Mouse (Mus musculus) kidney, postnatal 0 days (tissue): ENCODE data around the gene Cyfip2. TPM values are rescaled to one million over a fixed set of nuclear protein-coding genes. Genes with fewer than 3 reads are reported as not detected.

Experiments
- ATAC-seq: fragments of 200-750 bp; cut with Nextera tagmentation; replicated peaks from 2 replicates; pipeline ENCODE4 v1.8.0; 2017; ENCODE audit warnings: low read depth, moderate number of reproducible peaks, moderate TSS enrichment, moderate library complexity; ENCODE audit not compliant: low FRiP score
- DNase-seq: peaks from one replicate; pipeline ENCODE4 v3.0.0-alpha.2; 2016; ENCODE audit warnings: low spot score
- H3K27ac ChIP-seq: fragments of 300-500 bp; sonication (generic); 2 replicates; pipeline ENCODE4 v1.5.1; 2014; ENCODE audit warnings: mild to moderate bottlenecking
- H3K27me3 ChIP-seq: fragments of 300-500 bp; sonication (generic); 2 replicates; pipeline ENCODE4 v1.6.1; 2014; ENCODE audit warnings: low read length, mixed read lengths; ENCODE audit not compliant: insufficient read depth
- H3K36me3 ChIP-seq: fragments of 300-500 bp; sonication (generic); 2 replicates; pipeline ENCODE4 v1.6.1; 2014; ENCODE audit warnings: low read length, mixed read lengths; ENCODE audit not compliant: insufficient read depth
- H3K4me1 ChIP-seq: fragments of 300-500 bp; sonication (generic); replicated peaks from 2 replicates; pipeline ENCODE4 v1.6.1; 2014; ENCODE audit warnings: antibody characterized with exemption, low read length, mixed read lengths; ENCODE audit not compliant: insufficient read depth
- H3K4me2 ChIP-seq: fragments of 300-500 bp; sonication (generic); 2 replicates; pipeline ENCODE4 v1.6.1; 2014; ENCODE audit warnings: mild to moderate bottlenecking, low read length, moderate library complexity, mixed read lengths
- H3K4me3 ChIP-seq: fragments of 300-500 bp; sonication (generic); replicated peaks from 2 replicates; pipeline ENCODE4 v1.5.1; 2014; ENCODE audit warnings: low read depth, low read length
- H3K9ac ChIP-seq: fragments of 300-500 bp; sonication (generic); 2 replicates; pipeline ENCODE4 v1.6.1; 2014; ENCODE audit warnings: low read depth, low read length
- H3K9me3 ChIP-seq: fragments of 300-500 bp; sonication (generic); replicated peaks from 2 replicates; pipeline ENCODE4 v1.6.1; 2016; ENCODE audit warnings: low read length, inconsistent platforms, mixed read lengths
- CTCF ChIP-seq: IDR thresholded peaks from 2 replicates; pipeline ENCODE4 v1.5.1; 2016; ENCODE audit warnings: antibody characterized with exemption, low read depth, mild to moderate bottlenecking, moderate library complexity
- WGBS: fragments of 180-500 bp; shearing (Covaris S2); extraction: QIAGEN DNeasy Blood & Tissue Kit; methylation state at CpG from one replicate; pipeline ENCODE4 v1.1.7; 2014; 5-methylcytosine and 5-hydroxymethylcytosine counted together
- polyA plus RNA-seq: library from polyadenylated mRNA; unstranded; fragments of >200 nt; fragmentation: Nextera tagmentation; extraction: Ambion mirVana; gene quantifications from 2 replicates; pipeline ENCODE4 v1.2.1, GENCODE M21; 2015

The Cyfip2 gene
- polyA plus RNA-seq, 1 experiment from 2014 or later, result 17.4 TPM

- 67% methylated on average over 5 of the region's 5 CpGs for WGBS
- H3K9ac ChIP-seq, result no peak overlapping the region
- DNase-seq (no peak), ATAC-seq (peak; percentile 57; the same call in 1 of the 2 replicates)
- no peak overlapping the region for H3K4me2 ChIP-seq
- no peaks in the 10 kb centered on the region for H3K9me3 ChIP-seq
- TF ChIP-seq CTCF, result no peak
- H3K4me1 ChIP-seq, result peaks cover 11% of the 10 kb centered on the region
- H3K27ac ChIP-seq, result peak overlapping the region; percentile 64
- no peak overlapping the region for H3K4me3 ChIP-seq
- no peaks in the 10 kb centered on the region for H3K27me3 ChIP-seq
- no peaks in the 10 kb centered on the region for H3K36me3 ChIP-seq
Observed at GRCm38 (mm10) chr11:46293491-46293890, 19.2 kb downstream of the Cyfip2 start.

- Histone ChIP-seq H3K4me2 (no peak overlapping the region), H3K9me3 (no peaks in the 10 kb centered on the region), H3K27ac (no peak overlapping the region), H3K4me1 (peaks cover 9% of the 10 kb centered on the region), H3K9ac (no peak overlapping the region), H3K4me3 (no peak overlapping the region), H3K36me3 (no peaks in the 10 kb centered on the region), H3K27me3 (no peaks in the 10 kb centered on the region)
- 18% methylated on average over 10 of the region's 10 CpGs for WGBS
- peak; percentile 45; the same call in 1 of the 2 replicates for TF ChIP-seq CTCF
- DNase-seq, result peak; percentile 37
- ATAC-seq, result peak; percentile 61; the same call in 1 of the 2 replicates
Observed at GRCm38 (mm10) chr11:46290988-46291405, 21.7 kb downstream of the Cyfip2 start.

- TF ChIP-seq CTCF, result no peak
- H3K27me3 ChIP-seq, result no peaks in the 10 kb centered on the region
- H3K4me1 ChIP-seq, result peaks cover 9% of the 10 kb centered on the region
- ATAC-seq (no peak), DNase-seq (no peak)
- no peak overlapping the region for H3K9ac ChIP-seq
- H3K4me2 ChIP-seq, result no peak overlapping the region
- H3K27ac ChIP-seq, result 0 out of 2 replicates have a peak overlapping the region, but pooled peaks have one; percentile 36
- 49% methylated on average over 9 of the region's 9 CpGs for WGBS
- no peak overlapping the region for H3K4me3 ChIP-seq
- H3K36me3 ChIP-seq, result no peaks in the 10 kb centered on the region
- H3K9me3 ChIP-seq, result no peaks in the 10 kb centered on the region
Observed at GRCm38 (mm10) chr11:46289561-46289960, 23.1 kb downstream of the Cyfip2 start.

GRCm38 (mm10) chr11:46289022-46289421 lies 23.6 kb downstream of the Cyfip2 start:
- ATAC-seq, result no peak

GRCm38 (mm10) chr11:46288091-46288490 lies 24.6 kb downstream of the Cyfip2 start:
- H3K36me3 ChIP-seq, result no peaks in the 10 kb centered on the region
- H3K27me3 ChIP-seq, result no peaks in the 10 kb centered on the region
- no peak overlapping the region for H3K4me2 ChIP-seq
- H3K27ac ChIP-seq, result no peak overlapping the region
- TF ChIP-seq CTCF, result no peak
- peaks cover 9% of the 10 kb centered on the region for H3K4me1 ChIP-seq
- no peak for DNase-seq
- no peak overlapping the region for H3K4me3 ChIP-seq
- H3K9ac ChIP-seq, result no peak overlapping the region
- no peak for ATAC-seq
- 43% methylated on average over 5 of the region's 5 CpGs for WGBS
- no peaks in the 10 kb centered on the region for H3K9me3 ChIP-seq

More at GRCm38 (mm10) chr11:46289022-46289421, 23.6 kb downstream of the Cyfip2 start:
- no peaks in the 10 kb centered on the region for H3K9me3 ChIP-seq
- H3K27ac ChIP-seq, result peak overlapping the region; percentile 36; the same call in 1 of the 2 replicates
- H3K27me3 ChIP-seq, result no peaks in the 10 kb centered on the region
- peaks cover 9% of the 10 kb centered on the region for H3K4me1 ChIP-seq
- H3K36me3 ChIP-seq, result no peaks in the 10 kb centered on the region
- no peak overlapping the region for H3K9ac ChIP-seq
- no peak overlapping the region for H3K4me3 ChIP-seq
- no peak for TF ChIP-seq CTCF
- no peak overlapping the region for H3K4me2 ChIP-seq
- no peak for DNase-seq
- 68% methylated on average over 4 of the region's 4 CpGs for WGBS

GRCm38 (mm10) chr11:46286803-46287202 lies 25.9 kb downstream of the Cyfip2 start:
- Histone ChIP-seq H3K27ac (no peak overlapping the region), H3K4me2 (no peak overlapping the region), H3K4me3 (no peak overlapping the region), H3K9ac (no peak overlapping the region), H3K4me1 (peaks cover 9% of the 10 kb centered on the region), H3K27me3 (no peaks in the 10 kb centered on the region), H3K36me3 (no peaks in the 10 kb centered on the region), H3K9me3 (no peaks in the 10 kb centered on the region)
- TF ChIP-seq CTCF, result no peak
- DNase-seq (peak; percentile 15), ATAC-seq (no peak)
- WGBS, result 42% methylated on average over 6 of the region's 6 CpGs

GRCm38 (mm10) chr11:46283800-46284199 lies 28.9 kb downstream of the Cyfip2 start:
- DNase-seq, result no peak
- Histone ChIP-seq H3K9ac (no peak overlapping the region), H3K4me3 (no peak overlapping the region), H3K36me3 (no peaks in the 10 kb centered on the region), H3K4me2 (no peak overlapping the region), H3K4me1 (no peaks in the 10 kb centered on the region), H3K27ac (no peak overlapping the region), H3K9me3 (no peaks in the 10 kb centered on the region), H3K27me3 (no peaks in the 10 kb centered on the region)
- no peak for TF ChIP-seq CTCF
- ATAC-seq, result no peak
- 87% methylated on average over 6 of the region's 6 CpGs for WGBS
